Mouse (Mus musculus) liver, embryonic 12.5 days (tissue): ENCODE results near the gene Nfyc. TPM values are rescaled to one million over a fixed set of nuclear protein-coding genes. Genes with fewer than 3 reads are reported as not detected.

Source experiments
- ATAC-seq: fragments of 200-750 bp; cut with Nextera tagmentation; 2 replicates; pipeline ENCODE4 v1.8.0; 2017; ENCODE audit warnings: moderate number of reproducible peaks, mild to moderate bottlenecking, moderate library complexity
- H3K27ac ChIP-seq: fragments of 300-500 bp; sonication (generic); 2 replicates; pipeline ENCODE4 v1.5.1; 2016; ENCODE audit warnings: mild to moderate bottlenecking
- H3K27me3 ChIP-seq: fragments of 300-500 bp; sonication (generic); replicated peaks from 2 replicates; pipeline ENCODE4 v1.6.1; 2016; ENCODE audit warnings: mild to moderate bottlenecking, moderate library complexity
- H3K36me3 ChIP-seq: fragments of 300-500 bp; sonication (generic); 2 replicates; pipeline ENCODE4 v1.6.1; 2016; ENCODE audit warnings: mild to moderate bottlenecking, moderate library complexity
- H3K4me1 ChIP-seq: fragments of 300-500 bp; sonication (generic); 2 replicates; pipeline ENCODE4 v1.6.1; 2016
- H3K4me2 ChIP-seq: fragments of 300-500 bp; sonication (generic); 2 replicates; pipeline ENCODE4 v1.6.1; 2016; ENCODE audit warnings: mild to moderate bottlenecking, moderate library complexity
- H3K4me3 ChIP-seq: fragments of 300-500 bp; sonication (generic); 2 replicates; pipeline ENCODE4 v1.5.1; 2016; ENCODE audit warnings: mild to moderate bottlenecking, moderate library complexity
- H3K9ac ChIP-seq: fragments of 300-500 bp; sonication (generic); 2 replicates; pipeline ENCODE4 v1.6.1; 2016; ENCODE audit warnings: mild to moderate bottlenecking, moderate library complexity
- H3K9me3 ChIP-seq: fragments of 300-500 bp; sonication (generic); replicated peaks from 2 replicates; pipeline ENCODE4 v1.6.1; 2016; ENCODE audit warnings: mild to moderate bottlenecking, moderate library complexity
- WGBS: fragments of 180-500 bp; shearing (Covaris S2); methylation state at CpG from one replicate; pipeline ENCODE4 v1.1.7; 2016; ENCODE audit not compliant: insufficient replicate concordance; 5-methylcytosine and 5-hydroxymethylcytosine counted together
- polyA plus RNA-seq: library from polyadenylated mRNA; unstranded; fragments of >200 nt; fragmentation: Nextera tagmentation; extraction: Ambion mirVana; gene quantifications from 2 replicates; pipeline ENCODE4 v1.2.1, GENCODE M21; 2016

Gene Nfyc
- polyA plus RNA-seq, 1 experiment from 2014 or later: 64.2 TPM

- no peak overlapping the region for H3K9ac ChIP-seq
- H3K9me3 ChIP-seq: no peaks in the 10 kb centered on the region
- H3K4me1 ChIP-seq: peaks cover 27% of the 10 kb centered on the region
- under 1% methylated on average over 58 of the region's 75 CpGs for WGBS
- no peak overlapping the region for H3K27ac ChIP-seq
- ATAC-seq: peak; percentile 11; the same call in 1 of the 2 replicates
- H3K27me3 ChIP-seq: peaks cover 100% of the 10 kb centered on the region
- no peaks in the 10 kb centered on the region for H3K36me3 ChIP-seq
- peak overlapping the region; percentile 63 for H3K4me3 ChIP-seq
- peak overlapping the region; percentile 78 for H3K4me2 ChIP-seq
Observed at GRCm38 (mm10) chr4:120747243-120747792, 84.1 kb downstream of the Nfyc start.

- Histone ChIP-seq H3K27ac (no peak overlapping the region), H3K27me3 (peaks cover 100% of the 10 kb centered on the region), H3K4me3 (peak overlapping the region; percentile 63), H3K9ac (no peak overlapping the region), H3K36me3 (no peaks in the 10 kb centered on the region), H3K4me2 (peak overlapping the region; percentile 78), H3K4me1 (peaks cover 27% of the 10 kb centered on the region), H3K9me3 (no peaks in the 10 kb centered on the region)
- ATAC-seq: 0 out of 2 replicates have a peak, but pooled peaks have one; percentile 10
- WGBS: 7% methylated on average over 33 of the region's 53 CpGs
Observed at GRCm38 (mm10) chr4:120746552-120747150, 84.7 kb downstream of the Nfyc start.

- Histone ChIP-seq H3K9ac (no peak overlapping the region), H3K4me2 (no peak overlapping the region), H3K4me3 (no peak overlapping the region; the same call in 1 of the 2 replicates), H3K27ac (no peak overlapping the region), H3K36me3 (no peaks in the 10 kb centered on the region), H3K9me3 (no peaks in the 10 kb centered on the region), H3K4me1 (peaks cover 27% of the 10 kb centered on the region), H3K27me3 (peaks cover 100% of the 10 kb centered on the region)
- WGBS: 35% methylated on average over 10 of the region's 10 CpGs
- ATAC-seq: no peak
Observed at GRCm38 (mm10) chr4:120745731-120746551, 85.4 kb downstream of the Nfyc start.

DNA sequence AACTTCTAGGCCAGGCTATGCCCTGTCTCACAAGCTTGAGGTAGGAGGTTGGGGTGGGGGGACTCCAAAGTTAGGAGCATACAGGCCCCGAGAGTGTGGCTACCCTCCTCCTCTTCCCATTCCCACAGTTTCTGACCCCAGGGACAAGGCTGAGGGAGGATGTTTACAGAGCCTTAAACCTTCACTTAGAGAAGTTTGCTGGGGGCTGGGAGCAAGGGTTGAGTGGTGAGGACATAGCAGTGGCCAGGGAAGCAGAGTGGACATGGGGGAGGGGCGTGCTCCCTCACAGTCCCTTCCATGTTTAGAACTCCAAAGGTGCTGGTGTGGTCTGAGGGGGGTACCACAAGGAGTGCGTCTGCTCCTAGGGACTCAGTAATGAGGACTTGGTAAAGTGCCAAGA, 87.7 kb downstream of the Nfyc start:
- H3K27me3 ChIP-seq: peaks cover 100% of the 10 kb centered on the region
- H3K27ac ChIP-seq: no peak overlapping the region
- WGBS: 59% methylated on average over 3 of the region's 3 CpGs
- H3K4me3 ChIP-seq: no peak overlapping the region
- no peaks in the 10 kb centered on the region for H3K9me3 ChIP-seq
- no peak overlapping the region for H3K4me2 ChIP-seq
- H3K9ac ChIP-seq: no peak overlapping the region
- H3K36me3 ChIP-seq: no peaks in the 10 kb centered on the region
- ATAC-seq: no peak
- H3K4me1 ChIP-seq: peaks cover 25% of the 10 kb centered on the region

DNA sequence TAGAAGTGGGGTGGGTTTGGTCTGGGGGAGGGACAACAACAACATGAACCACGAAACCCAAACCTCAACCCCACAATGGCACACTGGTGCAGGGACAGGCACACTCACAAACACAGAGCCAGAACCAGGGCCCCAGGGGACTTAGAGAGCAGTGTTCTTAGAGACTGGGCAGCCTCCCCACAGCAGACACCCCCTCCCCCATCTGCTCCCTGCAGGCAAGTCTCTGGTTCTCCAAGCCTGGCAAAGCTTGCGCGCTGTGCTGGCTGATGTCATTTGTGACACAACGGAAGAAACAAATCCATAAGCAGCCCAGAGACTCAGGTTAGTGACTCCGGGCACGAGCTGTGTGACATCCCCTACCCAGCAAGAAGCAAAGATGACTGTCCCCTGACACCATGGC, 90.1 kb downstream of the Nfyc start:
- no peak for ATAC-seq
- peaks cover 100% of the 10 kb centered on the region for H3K27me3 ChIP-seq
- H3K4me1 ChIP-seq: 0 out of 2 replicates have a peak, but pooled peaks cover 4% of the 10 kb centered on the region
- no peaks in the 10 kb centered on the region for H3K9me3 ChIP-seq
- H3K4me3 ChIP-seq: no peak overlapping the region
- H3K4me2 ChIP-seq: no peak overlapping the region
- 65% methylated on average over 6 of the region's 6 CpGs for WGBS
- no peaks in the 10 kb centered on the region for H3K36me3 ChIP-seq
- H3K9ac ChIP-seq: no peak overlapping the region
- H3K27ac ChIP-seq: no peak overlapping the region

DNA sequence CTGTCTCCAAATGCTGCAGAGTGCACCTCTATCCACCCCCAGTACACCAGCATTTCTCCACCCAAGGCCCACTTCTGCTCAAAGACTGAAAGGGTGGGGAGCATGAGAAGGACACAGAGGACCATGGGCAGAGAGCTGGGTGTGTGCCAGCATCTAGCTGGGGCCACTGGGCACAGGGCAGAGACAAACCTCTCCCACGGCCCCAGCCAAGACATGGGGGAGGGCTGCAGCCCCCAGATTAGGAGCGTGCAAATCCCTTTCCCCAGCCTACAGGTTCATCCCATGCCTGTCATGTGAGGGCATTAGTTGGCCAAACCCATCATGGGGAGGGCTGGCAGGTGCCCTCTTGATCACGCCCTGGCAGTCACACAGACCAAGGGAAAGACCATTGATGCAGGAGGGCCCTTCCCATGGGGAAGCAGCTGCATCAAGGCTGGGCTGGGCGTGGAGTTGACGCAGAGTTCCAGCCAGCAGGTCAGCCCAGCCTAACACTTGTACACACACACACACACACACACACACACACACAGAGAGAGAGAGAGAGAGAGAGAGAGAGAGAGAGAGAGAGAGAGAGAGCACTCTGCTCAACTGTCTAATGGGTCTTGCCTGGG, 97.3 kb downstream of the Nfyc start:
- Histone ChIP-seq H3K9me3 (no peaks in the 10 kb centered on the region), H3K27me3 (peaks cover 98% of the 10 kb centered on the region), H3K4me2 (no peak overlapping the region), H3K27ac (no peak overlapping the region), H3K9ac (no peak overlapping the region), H3K4me1 (peaks cover 18% of the 10 kb centered on the region), H3K4me3 (no peak overlapping the region), H3K36me3 (no peaks in the 10 kb centered on the region)
- WGBS: 67% methylated on average over 5 of the region's 5 CpGs
- ATAC-seq: no peak

DNA sequence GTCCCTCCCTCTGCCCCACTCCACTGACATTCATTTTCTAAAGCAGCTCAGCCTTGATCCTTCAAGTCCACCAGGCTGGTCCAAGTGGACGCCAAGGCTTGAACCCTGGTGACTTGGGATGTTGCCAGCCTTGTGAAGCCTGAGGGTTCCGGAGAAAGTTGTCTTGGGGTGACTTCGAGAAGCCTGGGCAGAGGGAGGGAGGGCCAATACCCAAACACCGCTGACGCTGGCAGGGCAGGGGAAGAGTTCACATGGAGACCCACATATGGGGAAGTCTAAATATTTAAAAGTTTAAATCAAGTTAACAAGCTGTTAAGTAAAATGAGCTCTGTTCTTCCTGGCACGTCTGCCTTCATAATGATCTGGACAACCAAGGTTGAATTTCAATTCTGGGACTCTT, 98.6 kb downstream of the Nfyc start:
- no peak overlapping the region for H3K4me2 ChIP-seq
- peaks cover 18% of the 10 kb centered on the region for H3K4me1 ChIP-seq
- no peaks in the 10 kb centered on the region for H3K9me3 ChIP-seq
- peaks cover 98% of the 10 kb centered on the region for H3K27me3 ChIP-seq
- H3K4me3 ChIP-seq: no peak overlapping the region
- WGBS: 67% methylated on average over 6 of the region's 6 CpGs
- no peak for ATAC-seq
- no peaks in the 10 kb centered on the region for H3K36me3 ChIP-seq
- no peak overlapping the region for H3K9ac ChIP-seq
- no peak overlapping the region for H3K27ac ChIP-seq

GRCm38 (mm10) chr4:120731030-120731644, 100.2 kb downstream of the Nfyc start:
- Histone ChIP-seq H3K4me3 (peak overlapping the region; percentile 69), H3K27me3 (peaks cover 98% of the 10 kb centered on the region), H3K9ac (peak overlapping the region; percentile 71), H3K36me3 (no peaks in the 10 kb centered on the region), H3K4me2 (peak overlapping the region; percentile 93), H3K27ac (no peak overlapping the region), H3K4me1 (peaks cover 18% of the 10 kb centered on the region), H3K9me3 (no peaks in the 10 kb centered on the region)
- peak; percentile 90 for ATAC-seq
- 1% methylated on average over 40 of the region's 40 CpGs for WGBS

DNA sequence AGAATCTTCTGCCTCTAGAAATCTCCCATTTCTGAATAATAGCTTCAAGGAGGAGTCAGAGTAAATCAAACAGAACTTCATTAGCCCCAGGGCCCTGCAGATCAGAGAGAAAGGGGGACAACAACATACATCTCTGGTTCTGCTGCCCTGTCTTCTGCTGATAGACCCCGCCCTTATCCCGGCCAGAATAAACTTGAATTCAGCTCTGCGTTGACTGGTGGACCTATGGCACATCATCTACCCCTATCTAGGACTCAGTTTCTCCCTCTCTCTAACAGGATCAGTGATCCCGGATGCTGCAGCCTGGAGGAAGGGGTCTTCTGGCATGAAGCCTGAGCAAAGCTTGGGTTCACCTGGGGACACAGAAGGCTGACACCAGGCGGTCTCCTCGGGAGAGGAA, 100.8 kb downstream of the Nfyc start:
- Histone ChIP-seq H3K4me3 (peak overlapping the region; percentile 69), H3K9ac (peak overlapping the region; percentile 71; the same call in 1 of the 2 replicates)

GRCm38 (mm10) chr4:120730146-120730545, 101.2 kb downstream of the Nfyc start:
- no peak for ATAC-seq
- Histone ChIP-seq H3K9me3 (no peaks in the 10 kb centered on the region), H3K4me1 (peaks cover 18% of the 10 kb centered on the region), H3K36me3 (no peaks in the 10 kb centered on the region), H3K27ac (no peak overlapping the region), H3K27me3 (peaks cover 97% of the 10 kb centered on the region), H3K4me3 (no peak overlapping the region), H3K4me2 (peak overlapping the region; percentile 93; the same call in 1 of the 2 replicates), H3K9ac (no peak overlapping the region)
- WGBS: 35% methylated on average over 6 of the region's 6 CpGs

More for the DNA sequence above, 100.8 kb downstream of the Nfyc start:
- Histone ChIP-seq H3K36me3 (no peaks in the 10 kb centered on the region), H3K4me2 (peak overlapping the region; percentile 93), H3K27me3 (peaks cover 98% of the 10 kb centered on the region), H3K9me3 (no peaks in the 10 kb centered on the region), H3K27ac (no peak overlapping the region), H3K4me1 (peaks cover 18% of the 10 kb centered on the region)
- ATAC-seq: peak; percentile 73
- WGBS: 14% methylated on average over 6 of the region's 6 CpGs

DNA sequence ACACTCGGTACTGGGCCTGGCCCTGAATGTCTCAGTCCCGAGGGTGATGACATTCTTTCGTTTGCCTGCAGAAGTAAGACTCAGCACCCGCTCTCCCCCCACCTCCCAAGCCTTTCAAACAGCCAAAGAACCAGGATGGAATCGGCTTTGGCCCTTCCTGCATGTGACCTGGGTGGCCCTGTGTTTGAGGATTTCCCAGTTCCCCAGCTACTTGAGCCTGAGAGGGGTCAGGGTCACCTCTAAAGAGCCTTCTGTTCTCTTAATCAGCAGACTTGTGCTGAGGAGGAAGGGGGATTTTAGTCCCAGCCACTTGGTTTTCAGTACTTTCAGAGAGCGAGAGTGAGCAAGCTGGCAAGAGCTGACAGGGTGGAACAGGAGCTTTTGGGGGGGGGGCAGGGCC, 101.9 kb downstream of the Nfyc start:
- H3K36me3 ChIP-seq: no peaks in the 10 kb centered on the region
- H3K9ac ChIP-seq: no peak overlapping the region
- H3K4me1 ChIP-seq: peaks cover 18% of the 10 kb centered on the region
- ATAC-seq: no peak
- H3K27me3 ChIP-seq: peaks cover 95% of the 10 kb centered on the region
- H3K9me3 ChIP-seq: no peaks in the 10 kb centered on the region
- H3K27ac ChIP-seq: no peak overlapping the region
- H3K4me3 ChIP-seq: no peak overlapping the region
- 54% methylated on average over 6 of the region's 6 CpGs for WGBS
- H3K4me2 ChIP-seq: no peak overlapping the region
